27 mouse cellular contexts compared by ENCODE assay signal in the genomic region with DNA sequence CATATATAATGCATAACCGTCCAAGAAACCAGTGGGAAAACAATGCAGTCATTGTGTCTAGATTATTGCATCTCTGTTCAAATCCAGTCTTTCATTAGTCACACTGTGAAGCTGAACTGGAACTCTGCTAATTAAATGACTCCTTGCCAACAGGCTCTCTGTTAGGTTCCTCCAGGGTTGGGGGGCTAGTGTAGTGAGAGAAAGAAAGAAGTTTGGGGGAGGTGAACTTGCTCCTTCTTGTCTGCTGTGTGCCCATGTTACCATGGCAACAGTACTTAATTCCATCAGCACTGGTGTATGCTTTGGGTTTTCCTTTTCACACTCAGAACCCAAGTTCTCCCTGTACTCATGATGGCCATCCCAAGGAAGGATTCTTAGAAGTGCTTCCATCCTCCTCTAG.
DNase-seq lines count a peak whose midpoint lies in the region; ATAC-seq and TF ChIP-seq lines count a peak whose summit lies in the region.
"Had no signal": no experiment of that assay in that cellular context is flagged by ENCODE, and none has a peak within 500 bp of the region (broad histone marks: within the 10 kb centered on the region; RNA-seq: fewer than 3 reads in every experiment).

No protein-coding gene starts in this region.

- no peak overlapping the region for H3K4me2 ChIP-seq in hindbrain, embryonic 15.5 days
- H3K4me2 ChIP-seq in hindbrain, embryonic 11.5 days (replicated peaks; ENCODE audit: low read depth, low read length), result no peak overlapping the region
- no peak overlapping the region for H3K4me2 ChIP-seq in midbrain, postnatal 0 days (ENCODE audit: low read depth, low read length, poor library complexity, severe bottlenecking)
- H3K4me2 ChIP-seq in midbrain, embryonic 14.5 days (ENCODE audit: low read length), result no peak overlapping the region
- no peak overlapping the region for H3K4me2 ChIP-seq in forebrain, embryonic 12.5 days
- H3K4me2 ChIP-seq: heart, embryonic 15.5 days; limb, embryonic 13.5 days; liver, embryonic 12.5 days; midbrain, embryonic 12.5 days; neural tube, embryonic 12.5 days; stomach, embryonic 15.5 days had no signal

- H3K9me3 ChIP-seq in hindbrain, embryonic 15.5 days, result no peaks in the 10 kb centered on the region
- H3K9me3 ChIP-seq in hindbrain, embryonic 11.5 days (ENCODE audit: control insufficient read depth, low read length), result no peaks in the 10 kb centered on the region
- H3K9me3 ChIP-seq in midbrain, postnatal 0 days (ENCODE audit: low read length), result no peaks in the 10 kb centered on the region
- no peaks in the 10 kb centered on the region for H3K9me3 ChIP-seq in midbrain, embryonic 14.5 days (ENCODE audit: control insufficient read depth, low read length)
- H3K9me3 ChIP-seq in forebrain, embryonic 12.5 days, result no peaks in the 10 kb centered on the region
- H3K9me3 ChIP-seq: heart, embryonic 15.5 days; limb, embryonic 13.5 days; liver, embryonic 12.5 days; midbrain, embryonic 12.5 days; neural tube, embryonic 12.5 days; stomach, embryonic 15.5 days had no signal

- 0 out of 2 replicates have a peak, but pooled peaks have one; percentile 23 for ATAC-seq in hindbrain, embryonic 15.5 days (ENCODE audit: low FRiP score, low read depth)
- no peak for ATAC-seq in hindbrain, embryonic 11.5 days (ENCODE audit: low FRiP score)
- ATAC-seq in midbrain, postnatal 0 days (ENCODE audit: low FRiP score), result 0 out of 2 replicates have a peak, but pooled peaks have one; percentile 23
- no peak for ATAC-seq in midbrain, embryonic 14.5 days (ENCODE audit: low FRiP score, low TSS enrichment)
- ATAC-seq in forebrain, embryonic 12.5 days (ENCODE audit: low FRiP score), result peak; percentile 30; the same call in 1 of the 2 replicates
- ATAC-seq: liver, embryonic 12.5 days; Patski had no signal

- H3K4me3 ChIP-seq in hindbrain, embryonic 15.5 days, result no peak overlapping the region
- no peak overlapping the region for H3K4me3 ChIP-seq in hindbrain, embryonic 11.5 days (ENCODE audit: low read depth, low read length)
- H3K4me3 ChIP-seq in midbrain, postnatal 0 days (ENCODE audit: low read depth, low read length), result no peak overlapping the region
- H3K4me3 ChIP-seq in midbrain, embryonic 14.5 days (replicated peaks; ENCODE audit: low read depth, low read length), result no peak overlapping the region
- H3K4me3 ChIP-seq in forebrain, embryonic 12.5 days (replicated peaks), result no peak overlapping the region
- H3K4me3 ChIP-seq: heart, embryonic 15.5 days; limb, embryonic 13.5 days; liver, embryonic 12.5 days; midbrain, embryonic 12.5 days; neural tube, embryonic 12.5 days; stomach, embryonic 15.5 days had no signal

- no peak for DNase-seq in hindbrain, embryonic 11.5 days (ENCODE audit: low spot score)
- peak; percentile 18 for DNase-seq in midbrain, postnatal 0 days (ENCODE audit: low spot score)
- no peak for DNase-seq in midbrain, embryonic 14.5 days
- DNase-seq in adrenal gland, adult 2 months, result no peak
- DNase-seq in gastrocnemius, postnatal 36 days, result no peak
- DNase-seq: adrenal gland, adult 8-10 months; B cell, adult 2 months; cerebellum, adult 8-10 months; heart, postnatal 36 days; kidney, adult 2 months; lung, adult 18-20 months; lung, postnatal 10 days; right cerebral cortex, postnatal 4 days; thymus, adult 18-20 months; thymus, postnatal 36 days had no signal

- no peak overlapping the region for H3K9ac ChIP-seq in hindbrain, embryonic 15.5 days
- H3K9ac ChIP-seq in hindbrain, embryonic 11.5 days (ENCODE audit: low read depth, low read length), result no peak overlapping the region
- H3K9ac ChIP-seq in midbrain, postnatal 0 days (replicated peaks; ENCODE audit: low read length, poor library complexity, severe bottlenecking), result no peak overlapping the region
- no peak overlapping the region for H3K9ac ChIP-seq in midbrain, embryonic 14.5 days (replicated peaks; ENCODE audit: low read length)
- H3K9ac ChIP-seq in forebrain, embryonic 12.5 days, result no peak overlapping the region
- H3K9ac ChIP-seq: heart, embryonic 15.5 days; limb, embryonic 13.5 days; liver, embryonic 12.5 days; midbrain, embryonic 12.5 days; neural tube, embryonic 12.5 days; stomach, embryonic 15.5 days had no signal

- intact Hi-C loops in gastrocnemius, postnatal 36 days (cut with DNase I), result no loop called here

- 0 out of 2 replicates have a peak, but pooled peaks cover 7% of the 10 kb centered on the region for H3K4me1 ChIP-seq in hindbrain, embryonic 15.5 days (replicated peaks)
- no peaks in the 10 kb centered on the region for H3K4me1 ChIP-seq in hindbrain, embryonic 11.5 days (replicated peaks; ENCODE audit: control insufficient read depth, insufficient read depth, low read length)
- 0 out of 2 replicates have a peak, but pooled peaks cover 4% of the 10 kb centered on the region for H3K4me1 ChIP-seq in midbrain, postnatal 0 days (ENCODE audit: insufficient read depth, low read length)
- H3K4me1 ChIP-seq in midbrain, embryonic 14.5 days (ENCODE audit: control insufficient read depth, insufficient read depth, low read length), result no peaks in the 10 kb centered on the region
- peaks cover 10% of the 10 kb centered on the region; the same call in 1 of the 2 replicates for H3K4me1 ChIP-seq in forebrain, embryonic 12.5 days
- H3K4me1 ChIP-seq: heart, embryonic 15.5 days; liver, embryonic 12.5 days; stomach, embryonic 15.5 days had no signal

- H3K27me3 ChIP-seq in hindbrain, embryonic 15.5 days, result no peaks in the 10 kb centered on the region
- no peaks in the 10 kb centered on the region for H3K27me3 ChIP-seq in hindbrain, embryonic 11.5 days (ENCODE audit: control insufficient read depth, insufficient read depth, low read length)
- no peaks in the 10 kb centered on the region for H3K27me3 ChIP-seq in midbrain, postnatal 0 days (ENCODE audit: insufficient read depth, low read length)
- H3K27me3 ChIP-seq in midbrain, embryonic 14.5 days (ENCODE audit: control insufficient read depth, insufficient read depth, low read length), result no peaks in the 10 kb centered on the region
- H3K27me3 ChIP-seq in forebrain, embryonic 12.5 days, result no peaks in the 10 kb centered on the region
- H3K27me3 ChIP-seq: CH12.LX; heart, embryonic 15.5 days; limb, embryonic 13.5 days; liver, embryonic 12.5 days; midbrain, embryonic 12.5 days; neural tube, embryonic 12.5 days; Patski; stomach, embryonic 15.5 days had no signal

- TF ChIP-seq CTCF in midbrain, postnatal 0 days (IDR thresholded peaks at IDR 0.05), result no peak

- WGBS in hindbrain, embryonic 15.5 days, result 38% methylated on average over 1 of the region's 1 CpGs
- WGBS in hindbrain, embryonic 11.5 days, result 68% methylated on average over 1 of the region's 1 CpGs
- WGBS in midbrain, postnatal 0 days, result 45% methylated on average over 1 of the region's 1 CpGs
- WGBS in midbrain, embryonic 14.5 days, result 62% methylated on average over 1 of the region's 1 CpGs
- whole genome bisulfite sequencing in forebrain, embryonic 12.5 days, result 36% methylated on average over 1 of the region's 1 CpGs

- H3K27ac ChIP-seq in hindbrain, embryonic 15.5 days (replicated peaks), result no peak overlapping the region
- H3K27ac ChIP-seq in hindbrain, embryonic 11.5 days (ENCODE audit: low read depth, low read length), result no peak overlapping the region
- no peak overlapping the region for H3K27ac ChIP-seq in midbrain, postnatal 0 days (ENCODE audit: low read depth, low read length)
- no peak overlapping the region for H3K27ac ChIP-seq in midbrain, embryonic 14.5 days (replicated peaks; ENCODE audit: low read depth, low read length)
- H3K27ac ChIP-seq in forebrain, embryonic 12.5 days, result no peak overlapping the region
- H3K27ac ChIP-seq: heart, embryonic 15.5 days; kidney, postnatal 0 days; limb, embryonic 13.5 days; liver, embryonic 12.5 days; midbrain, embryonic 12.5 days; neural tube, embryonic 12.5 days; stomach, embryonic 15.5 days had no signal

- no peaks in the 10 kb centered on the region for H3K36me3 ChIP-seq in hindbrain, embryonic 15.5 days
- H3K36me3 ChIP-seq in hindbrain, embryonic 11.5 days (ENCODE audit: control insufficient read depth, insufficient read depth, low read length), result no peaks in the 10 kb centered on the region
- no peaks in the 10 kb centered on the region for H3K36me3 ChIP-seq in midbrain, postnatal 0 days (ENCODE audit: insufficient read depth, low read length)
- no peaks in the 10 kb centered on the region for H3K36me3 ChIP-seq in midbrain, embryonic 14.5 days (ENCODE audit: control insufficient read depth, insufficient read depth, low read length)
- H3K36me3 ChIP-seq in forebrain, embryonic 12.5 days (replicated peaks), result no peaks in the 10 kb centered on the region
- H3K36me3 ChIP-seq: G1E; heart, embryonic 15.5 days; limb, embryonic 13.5 days; liver, embryonic 12.5 days; midbrain, embryonic 12.5 days; neural tube, embryonic 12.5 days; stomach, embryonic 15.5 days had no signal

Comparison
In these comparisons a context has a peak if more than half of its experiments do, and no peak if none do; other contexts are left out.
1. ATAC-seq: peak in hindbrain, embryonic 15.5 days (single experiment), midbrain, postnatal 0 days (single experiment) and forebrain, embryonic 12.5 days (single experiment); none in hindbrain, embryonic 11.5 days (single experiment) and midbrain, embryonic 14.5 days (single experiment).